Mouse (Mus musculus): ENCODE measurements around the gene Vmn1r2. TPM values are rescaled to one million over a fixed set of nuclear protein-coding genes. Genes with fewer than 3 reads are reported as not detected.
"Not testable (repeated sequence)": the region's sequence is repeated elsewhere in the genome, so short reads cannot be mapped to it uniquely, and the experiment has no call there.

Gene Vmn1r2
- not detected for total RNA-seq (2021)
- long read RNA-seq, experiment 1 = 0 reads
- long read RNA-seq, experiment 2 = 0 reads

DNA sequence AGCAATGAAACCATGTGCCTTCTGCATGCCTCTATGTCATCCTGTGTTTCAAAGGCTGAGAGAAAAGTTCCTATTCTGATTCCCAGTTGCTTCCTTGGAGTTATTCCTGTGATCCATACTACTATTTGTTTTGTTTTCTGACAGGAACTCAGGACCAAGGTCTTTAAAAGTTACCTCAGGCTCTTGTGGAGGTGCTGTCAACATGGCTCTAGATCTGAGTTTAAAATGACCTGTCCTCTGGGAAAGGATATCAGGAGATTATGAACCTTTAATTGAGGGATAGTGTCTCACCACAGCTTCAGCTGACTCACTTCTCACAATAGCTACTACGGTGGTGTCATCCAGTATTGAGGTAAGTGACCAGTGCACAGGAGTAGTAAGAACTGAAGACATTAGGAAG lies at the start of gene Vmn1r2:
Gene Vmn1r2, plus strand, starts transcription at position 301 of the 400 bp plus-strand sequence.
- not testable (repeated sequence) for DNase-seq (ENCODE audit: low spot score in 2 of 2); H3K27ac ChIP-seq; H3K4me3 ChIP-seq

DNA sequence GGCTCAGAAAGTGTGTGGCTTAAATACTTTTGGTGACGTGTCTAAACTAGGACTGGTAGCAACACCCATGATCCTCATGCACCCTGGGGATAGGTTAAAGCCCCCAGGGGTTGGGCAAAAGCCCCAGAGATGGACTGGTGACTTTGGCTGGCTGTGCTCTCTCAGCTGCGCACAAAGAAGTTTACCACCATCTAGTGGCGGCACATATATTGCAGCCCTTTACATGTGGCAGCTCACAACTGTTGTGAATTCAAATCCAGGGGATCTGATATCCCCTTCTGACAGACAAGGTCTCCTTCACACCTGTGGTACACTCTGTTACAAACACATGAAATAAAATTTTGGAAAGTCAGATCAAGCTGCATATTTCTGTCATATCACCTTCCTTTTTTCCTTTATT lies 19.2 kb upstream of the Vmn1r2 start:
- H3K27ac ChIP-seq; H3K4me3 ChIP-seq; DNase-seq (ENCODE audit: low spot score in 2 of 2): not testable (repeated sequence)

DNA sequence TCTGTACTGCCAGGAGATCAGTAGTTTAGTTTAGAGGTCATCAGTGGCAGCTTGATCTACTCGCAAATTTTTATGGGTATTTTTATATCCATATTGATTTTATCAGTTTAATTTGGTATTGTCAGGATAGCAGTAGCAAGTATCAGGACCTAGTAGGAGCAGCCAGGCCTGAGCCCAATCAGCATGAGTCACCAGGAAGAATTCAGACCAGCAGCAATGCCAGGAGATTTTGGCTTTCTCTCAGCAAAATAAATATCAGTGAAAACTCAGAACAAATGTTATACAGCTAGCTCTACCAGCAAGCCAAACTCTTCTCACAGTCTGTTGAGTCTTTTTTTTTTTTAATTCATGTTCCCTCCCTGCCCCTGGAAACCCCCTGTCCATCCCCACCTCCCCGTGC lies 13.8 kb upstream of the Vmn1r2 start:
- H3K4me3 ChIP-seq; DNase-seq (ENCODE audit: low spot score in 2 of 2); H3K27ac ChIP-seq: not testable (repeated sequence)

DNA sequence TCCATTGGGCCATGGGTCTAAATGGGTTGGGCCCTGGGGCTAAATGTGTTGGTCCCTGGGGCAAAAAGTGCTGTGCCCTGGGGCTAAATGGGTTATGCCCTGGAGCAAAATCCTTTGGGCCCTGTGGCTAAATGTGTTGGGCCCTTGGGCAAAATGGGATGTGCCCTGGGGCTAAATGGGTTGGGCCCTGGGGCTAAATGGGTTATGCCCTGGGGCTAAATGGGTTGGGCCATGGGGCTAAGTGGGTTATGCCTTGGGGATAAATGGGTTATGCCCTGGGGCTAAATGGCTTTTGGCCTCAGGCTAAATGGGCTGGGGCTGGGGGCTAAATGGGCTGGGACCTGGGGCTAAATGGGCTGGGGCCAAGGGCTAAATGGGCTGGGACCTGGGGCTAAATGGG lies 2.7 kb upstream of the Vmn1r2 start:
- not testable (repeated sequence) for H3K4me3 ChIP-seq; H3K27ac ChIP-seq; DNase-seq (ENCODE audit: low spot score in 2 of 2)

DNA sequence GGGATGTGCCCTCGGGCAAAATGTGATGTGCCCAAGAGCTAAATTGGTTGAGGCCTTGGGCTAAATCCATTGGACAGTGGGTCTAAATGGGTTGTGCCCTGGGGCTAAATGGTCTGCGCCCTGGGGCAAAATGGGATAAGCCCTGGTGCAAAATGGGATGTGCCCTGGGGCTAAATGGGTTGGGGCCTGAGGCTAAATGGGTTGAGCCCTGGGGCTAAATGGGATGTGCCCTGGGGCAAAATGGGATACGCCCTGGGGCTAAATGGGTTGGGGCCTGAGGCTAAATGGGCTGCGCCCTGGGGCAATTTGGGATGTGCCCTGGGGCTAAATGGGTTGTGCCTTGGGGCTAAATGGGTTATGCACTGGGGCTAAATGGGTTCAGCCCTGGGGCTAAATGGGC lies 2.1 kb upstream of the Vmn1r2 start:
- DNase-seq (ENCODE audit: low spot score in 2 of 2) = no peak
- TF ChIP-seq CTCF (conservative IDR thresholded peaks at IDR 0.05) = no peak
- Histone ChIP-seq H3K27ac (no peak overlapping the region), H3K4me3 (no peak overlapping the region)

DNA sequence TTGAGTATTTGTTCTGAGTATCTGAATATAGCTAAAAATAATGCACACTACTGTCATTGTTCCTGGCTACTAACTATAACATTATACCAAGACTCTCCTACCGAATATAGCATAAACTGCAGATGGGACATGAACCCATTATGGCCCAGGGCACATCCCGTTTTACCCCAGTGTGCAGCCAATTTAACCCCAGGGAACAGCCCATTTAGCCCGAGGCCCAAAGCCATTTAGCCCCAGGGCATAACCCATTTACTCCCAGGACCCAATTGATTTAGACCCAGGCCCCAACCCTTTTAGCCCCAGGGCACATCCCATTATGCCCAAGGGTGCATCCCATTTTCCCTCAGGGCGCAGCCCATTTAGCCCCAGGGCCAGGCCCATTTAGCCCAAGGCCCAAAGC lies 7.5 kb downstream of the Vmn1r2 start:
- not testable (repeated sequence) for DNase-seq (ENCODE audit: low spot score in 2 of 2); H3K4me3 ChIP-seq; H3K27ac ChIP-seq

DNA sequence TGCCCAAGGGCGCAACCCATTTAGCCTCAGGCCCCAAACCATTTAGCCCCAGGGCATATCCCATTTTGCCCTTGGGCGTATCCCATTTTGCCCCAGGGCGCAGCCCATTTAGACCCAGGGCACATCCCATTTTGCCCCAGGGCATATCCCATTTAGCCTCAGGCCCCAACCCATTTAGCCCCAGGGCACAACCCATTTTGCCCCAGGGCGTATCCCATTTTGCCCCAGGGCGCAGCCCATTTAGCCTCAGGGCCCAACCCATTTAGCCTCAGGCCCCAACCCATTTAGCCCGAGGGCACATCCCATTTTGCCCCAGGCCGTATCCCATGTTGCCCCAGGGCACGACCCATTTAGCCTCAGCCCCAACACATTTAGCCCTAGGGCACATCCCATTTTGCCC lies 8.6 kb downstream of the Vmn1r2 start:
- not testable (repeated sequence) for DNase-seq (ENCODE audit: low spot score in 2 of 2); H3K27ac ChIP-seq

DNA sequence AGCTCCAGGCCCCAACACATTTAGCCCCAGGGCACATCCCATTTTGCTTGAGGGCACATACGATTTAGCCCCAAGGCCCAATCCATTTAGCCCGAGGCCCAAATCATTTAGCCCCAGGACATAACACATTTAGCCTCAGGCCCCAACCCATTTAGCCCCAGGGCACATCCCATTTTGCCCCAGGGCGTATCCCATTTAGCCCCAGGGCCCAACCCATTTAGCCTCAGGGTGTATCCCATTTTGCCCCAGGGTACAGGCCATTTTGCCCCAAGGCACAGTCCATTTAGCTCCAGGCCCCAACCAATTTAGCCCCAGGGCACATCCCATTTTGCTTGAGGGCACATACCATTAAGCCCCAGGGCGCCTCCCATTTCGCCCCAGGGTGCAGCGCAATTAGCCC lies 9.1 kb downstream of the Vmn1r2 start:
- not testable (repeated sequence) for H3K4me3 ChIP-seq; H3K27ac ChIP-seq; DNase-seq (ENCODE audit: low spot score in 2 of 2)

More for the DNA sequence above, 8.6 kb downstream of the Vmn1r2 start:
- not testable (repeated sequence) for H3K4me3 ChIP-seq

DNA sequence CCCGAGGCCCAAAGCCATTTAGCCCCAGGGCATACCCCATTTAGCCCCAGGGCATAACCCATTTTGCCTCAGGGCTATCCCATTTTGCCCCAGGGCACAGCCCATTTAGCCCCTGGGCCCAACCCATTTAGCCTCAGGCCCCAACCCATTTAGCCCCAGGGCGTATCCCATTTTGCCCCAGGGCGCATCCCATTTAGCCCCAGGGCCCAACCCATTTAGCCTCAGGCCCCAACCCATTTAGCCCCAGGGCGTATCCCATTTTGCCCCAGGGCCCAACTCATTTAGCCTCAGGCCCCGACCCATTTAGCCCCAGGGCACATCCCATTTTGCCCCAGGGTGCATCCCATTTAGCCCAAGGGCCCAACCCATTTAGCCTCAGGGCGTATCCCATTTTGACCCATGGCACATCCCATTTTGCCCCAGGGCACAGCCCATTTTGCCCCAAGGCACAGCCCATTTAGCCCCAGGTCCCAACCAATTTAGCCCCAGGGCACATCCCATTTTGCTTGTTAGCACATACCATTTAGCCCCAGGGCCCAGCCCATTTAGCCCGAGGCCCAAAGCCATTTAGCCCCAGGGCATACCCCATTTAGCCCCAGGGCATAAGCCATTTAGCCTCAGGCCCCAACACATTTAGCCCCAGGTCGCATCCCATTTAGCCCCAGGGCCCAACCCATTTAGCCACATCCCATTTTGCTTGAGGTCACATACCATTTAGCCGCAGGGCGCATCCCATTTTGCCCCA lies 9.8 kb downstream of the Vmn1r2 start:
- DNase-seq (ENCODE audit: low spot score in 2 of 2); H3K27ac ChIP-seq; H3K4me3 ChIP-seq: not testable (repeated sequence)

DNA sequence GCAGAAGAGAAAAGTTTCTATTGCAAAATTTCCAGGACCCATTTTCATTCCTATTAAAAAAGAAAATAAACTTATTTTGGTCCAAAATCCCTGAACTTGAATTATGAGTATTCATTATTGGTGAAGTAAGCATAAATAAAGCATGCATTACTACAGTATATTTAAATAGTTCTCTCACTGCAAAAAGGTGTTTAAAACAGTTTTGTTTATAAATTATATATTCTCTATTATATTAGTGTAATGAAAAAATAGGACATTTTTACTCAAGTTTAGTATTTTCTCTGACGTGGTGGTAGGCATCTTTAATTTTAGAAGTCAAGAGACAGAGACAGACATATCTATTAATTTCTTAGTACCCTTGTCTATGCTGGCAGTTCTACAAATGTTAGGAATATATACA lies 18.1 kb downstream of the Vmn1r2 start, which contains the start of gene Vmn1r3:
Gene Vmn1r3, minus strand, starts transcription at position 101 of the 400 bp plus-strand sequence.
- H3K4me3 ChIP-seq; H3K27ac ChIP-seq; DNase-seq (ENCODE audit: low spot score in 2 of 2): not testable (repeated sequence)

DNA sequence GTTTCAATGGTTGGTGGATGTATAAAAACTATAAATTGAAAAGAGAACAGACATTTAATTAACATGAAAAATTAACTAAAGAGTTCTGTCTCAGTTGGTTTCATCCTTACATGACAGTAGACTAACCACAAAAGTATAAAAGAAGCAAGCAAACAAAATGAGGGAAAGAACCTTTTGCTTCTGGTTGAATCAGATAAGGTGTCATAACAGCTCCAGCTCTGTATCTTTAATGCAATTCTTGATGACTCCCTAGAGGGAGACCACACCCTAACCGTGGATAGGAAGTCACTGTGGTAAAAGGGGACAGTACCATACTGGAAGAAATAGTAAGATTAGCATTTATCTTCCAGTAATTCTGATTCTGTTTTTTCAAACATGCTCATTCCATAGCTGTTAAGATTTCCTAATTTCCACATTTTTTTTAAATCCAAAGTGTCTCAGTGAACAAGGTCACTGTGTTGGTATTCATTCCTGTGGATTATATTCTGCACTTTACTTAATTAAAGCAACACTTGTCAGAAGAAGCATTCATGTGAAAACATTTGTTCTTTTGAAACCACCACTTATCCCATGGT lies 42.6 kb downstream of the Vmn1r2 start:
- not testable (repeated sequence) for H3K27ac ChIP-seq; DNase-seq (ENCODE audit: low spot score in 2 of 2); H3K4me3 ChIP-seq

DNA sequence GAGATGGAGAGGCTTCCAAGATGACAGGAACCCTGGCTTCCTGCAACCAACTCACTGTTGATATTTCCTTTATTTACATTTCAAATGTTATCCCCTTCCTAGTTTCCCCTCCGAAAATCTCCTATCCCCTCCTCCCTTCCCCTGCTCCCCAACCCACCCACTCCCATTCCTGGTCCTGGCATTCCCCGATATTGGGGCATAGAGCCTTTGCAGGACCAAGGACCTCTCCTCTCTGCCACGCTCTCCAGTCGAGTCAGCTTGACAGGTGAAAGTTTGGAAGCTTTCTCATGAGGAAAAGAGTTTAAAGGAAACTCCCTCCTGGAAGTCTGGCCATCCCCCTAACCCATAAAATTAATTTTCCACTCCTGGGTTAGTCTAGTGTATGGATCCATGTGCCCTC lies 46.2 kb downstream of the Vmn1r2 start:
- not testable (repeated sequence) for H3K27ac ChIP-seq; H3K4me3 ChIP-seq; DNase-seq (ENCODE audit: low spot score in 2 of 2)

DNA sequence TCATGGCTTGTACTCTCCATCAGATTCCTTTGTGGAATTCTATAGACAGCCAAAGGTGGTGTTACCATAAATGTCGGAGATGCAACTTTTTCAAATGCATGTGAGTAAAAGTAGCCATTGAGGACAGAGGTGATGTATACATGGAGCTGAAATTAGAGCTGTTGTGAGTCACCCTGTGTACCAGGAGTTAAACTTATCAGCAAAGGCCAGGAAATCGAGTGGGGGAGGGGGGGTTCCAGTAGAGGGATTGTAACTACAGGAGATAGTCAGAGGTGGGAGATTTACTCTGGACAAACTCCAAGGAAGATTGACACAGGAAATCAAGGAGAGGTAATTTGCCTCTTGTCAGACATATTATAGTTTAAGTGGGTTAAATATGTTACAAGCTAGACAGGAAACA lies 49.3 kb downstream of the Vmn1r2 start:
- not testable (repeated sequence) for DNase-seq (ENCODE audit: low spot score in 2 of 2); H3K4me3 ChIP-seq; H3K27ac ChIP-seq

Other genes with a start within 250 kb of the Vmn1r2 start
- gene Vmn1r3, start 18.0 kb downstream of the Vmn1r2 start, total RNA-seq (2021) = not detected